Mouse (Mus musculus) MEL (cell line): ENCODE data around the gene Tead3. TPM values are rescaled to one million over a fixed set of nuclear protein-coding genes. Genes with fewer than 3 reads are reported as not detected.

ENCODE experiments used
- DNase-seq: peaks from one replicate; pipeline ENCODE4 v3.0.0; 2011; ENCODE audit warnings: low read depth, low spot score
- H3K27ac ChIP-seq: 2 replicates; pipeline ENCODE4 v1.5.1; 2012; ENCODE audit warnings: low read depth, mild to moderate bottlenecking, control low read depth, low read length, moderate library complexity; ENCODE audit not compliant: control insufficient read depth
- H3K27me3 ChIP-seq, 2 experiments: fragments of 150-350 bp in 1 of 2; sonication (generic) in 1 of 2; 2 replicates each; pipeline ENCODE4 v1.6.1; 2012; ENCODE audit warnings: low read length in 2 of 2, mild to moderate bottlenecking in 2 of 2, improper control_type of control experiment in 1 of 2, moderate library complexity in 1 of 2; ENCODE audit not compliant: insufficient read depth in 2 of 2, control insufficient read depth in 1 of 2
- H3K36me3 ChIP-seq, 2 experiments: 2 replicates each; pipeline ENCODE4 v1.6.1; 2012 to 2014; ENCODE audit warnings: low read length in 2 of 2, improper control_type of control experiment in 1 of 2, inconsistent platforms in 1 of 2, mild to moderate bottlenecking in 1 of 2; ENCODE audit not compliant: insufficient read depth in 2 of 2, control insufficient read depth in 1 of 2
- H3K4me1 ChIP-seq, 2 experiments: fragments of 150-350 bp in 1 of 2; sonication (generic) in 1 of 2; 2 replicates each; pipeline ENCODE4 v1.6.1; 2012; ENCODE audit warnings: low read length in 2 of 2, improper control_type of control experiment in 1 of 2, mild to moderate bottlenecking in 1 of 2; ENCODE audit not compliant: insufficient read depth in 2 of 2, control insufficient read depth in 1 of 2
- H3K4me3 ChIP-seq, 2 experiments: fragments of 150-350 bp in 1 of 2; sonication (generic) in 1 of 2; 2 replicates each; pipeline ENCODE4 v1.5.1; 2012; ENCODE audit warnings: low read depth in 2 of 2, low read length in 2 of 2, mild to moderate bottlenecking in 2 of 2, moderate library complexity in 2 of 2, control low read depth in 1 of 2, improper control_type of control experiment in 1 of 2; ENCODE audit not compliant: control insufficient read depth in 1 of 2, insufficient read depth in 1 of 2
- H3K79me2 ChIP-seq: 2 replicates; pipeline ENCODE4 v1.6.1; 2012; ENCODE audit warnings: mild to moderate bottlenecking, low read length, moderate library complexity; ENCODE audit not compliant: control insufficient read depth, poor library complexity, insufficient read depth
- H3K9ac ChIP-seq: 2 replicates; pipeline ENCODE4 v1.6.1; 2012; ENCODE audit warnings: low read depth, mild to moderate bottlenecking, control low read depth, low read length, moderate library complexity; ENCODE audit not compliant: control insufficient read depth, poor library complexity, severe bottlenecking
- H3K9me3 ChIP-seq: fragments of 150-350 bp; sonication (generic); replicated peaks from 2 replicates; pipeline ENCODE4 v1.6.1; 2012; ENCODE audit warnings: mild to moderate bottlenecking, low read length, improper control_type of control experiment, moderate library complexity; ENCODE audit not compliant: insufficient read depth
- BHLHE40 ChIP-seq: IDR thresholded peaks from 2 replicates; pipeline ENCODE4 v1.6.1; 2012; ENCODE audit warnings: low read depth, mild to moderate bottlenecking, inconsistent platforms, low read length, improper control_type of control experiment, borderline replicate concordance
- CHD1 ChIP-seq: IDR thresholded peaks from 2 replicates; pipeline ENCODE4 v1.6.1; 2012; ENCODE audit warnings: low read depth, mild to moderate bottlenecking, inconsistent platforms, low read length, improper control_type of control experiment
- CHD2 ChIP-seq: IDR thresholded peaks from 2 replicates; pipeline ENCODE4 v1.6.1; 2011; ENCODE audit warnings: low read length, improper control_type of control experiment
- CTCF ChIP-seq, 3 experiments: IDR thresholded peaks in 2 of 3; conservative IDR thresholded peaks in 1 of 3; 2 replicates each; pipeline ENCODE4 v1.5.1; 2011 to 2012; ENCODE audit warnings: low read length in 3 of 3, low read depth in 2 of 3, mild to moderate bottlenecking in 2 of 3, improper control_type of control experiment in 1 of 3, inconsistent platforms in 1 of 3, mixed read lengths in 1 of 3, moderate library complexity in 1 of 3; ENCODE audit not compliant: control insufficient read depth in 1 of 3, insufficient read depth in 1 of 3, poor library complexity in 1 of 3, severe bottlenecking in 1 of 3
- E2F4 ChIP-seq: IDR thresholded peaks from 2 replicates; pipeline ENCODE4 v1.6.1; 2011; ENCODE audit warnings: low read depth, low read length, improper control_type of control experiment, borderline replicate concordance
- ELF1 ChIP-seq: IDR thresholded peaks from 2 replicates; pipeline ENCODE4 v1.6.1; 2014; ENCODE audit warnings: low read depth, mild to moderate bottlenecking, inconsistent platforms, low read length, improper control_type of control experiment, moderate library complexity
- ETS1 ChIP-seq: IDR thresholded peaks from 2 replicates; pipeline ENCODE4 v1.6.1; 2012; ENCODE audit warnings: low read depth, mild to moderate bottlenecking, inconsistent platforms, low read length, improper control_type of control experiment, moderate library complexity
- HCFC1 ChIP-seq: IDR thresholded peaks from 2 replicates; pipeline ENCODE4 v1.6.1; 2012; ENCODE audit warnings: low read depth, mild to moderate bottlenecking, inconsistent platforms, low read length, improper control_type of control experiment, moderate library complexity
- KAT2A ChIP-seq: conservative IDR thresholded peaks from 2 replicates; pipeline ENCODE4 v1.6.1; 2012; ENCODE audit warnings: low read depth, low read length, improper control_type of control experiment, inconsistent platforms
- MAFK ChIP-seq: IDR thresholded peaks from 2 replicates; pipeline ENCODE4 v1.6.1; 2011; ENCODE audit warnings: low read depth, mild to moderate bottlenecking, low read length, improper control_type of control experiment, borderline replicate concordance
- MAX ChIP-seq: IDR thresholded peaks from 2 replicates; pipeline ENCODE4 v1.6.1; 2011; ENCODE audit warnings: low read length, improper control_type of control experiment
- MAZ ChIP-seq: IDR thresholded peaks from 2 replicates; pipeline ENCODE4 v1.6.1; 2012; ENCODE audit warnings: low read depth, mild to moderate bottlenecking, inconsistent platforms, low read length, improper control_type of control experiment
- MXI1 ChIP-seq: IDR thresholded peaks from 2 replicates; pipeline ENCODE4 v1.6.1; 2011; ENCODE audit warnings: mild to moderate bottlenecking, low read depth, low read length, improper control_type of control experiment
- MYB ChIP-seq: IDR thresholded peaks from 2 replicates; pipeline ENCODE4 v1.6.1; 2011; ENCODE audit warnings: mild to moderate bottlenecking, low read depth, low read length, improper control_type of control experiment
- NRF1 ChIP-seq: IDR thresholded peaks from 2 replicates; pipeline ENCODE4 v1.6.1; 2014; ENCODE audit warnings: low read depth, mild to moderate bottlenecking, inconsistent platforms, low read length, improper control_type of control experiment, moderate library complexity; ENCODE audit not compliant: poor library complexity, insufficient read depth, severe bottlenecking
- POLR2AphosphoS2 ChIP-seq: IDR thresholded peaks from 2 replicates; pipeline ENCODE4 v1.6.1; 2011; ENCODE audit warnings: low read length, improper control_type of control experiment
- POLR2AphosphoS5 ChIP-seq: IDR thresholded peaks from 2 replicates; pipeline ENCODE4 v1.6.1; 2012; ENCODE audit warnings: low read depth, borderline replicate concordance, mild to moderate bottlenecking, inconsistent platforms, low read length, moderate library complexity, mixed read lengths
- RAD21 ChIP-seq: IDR thresholded peaks from 2 replicates; pipeline ENCODE4 v1.6.1; 2011; ENCODE audit warnings: mild to moderate bottlenecking, low read depth, low read length, improper control_type of control experiment
- RCOR1 ChIP-seq: IDR thresholded peaks from 2 replicates; pipeline ENCODE4 v1.6.1; 2012; ENCODE audit warnings: low read depth, mild to moderate bottlenecking, inconsistent platforms, low read length, improper control_type of control experiment
- SIN3A ChIP-seq: IDR thresholded peaks from 2 replicates; pipeline ENCODE4 v1.6.1; 2012; ENCODE audit warnings: low read length, improper control_type of control experiment, inconsistent platforms
- SMC3 ChIP-seq: IDR thresholded peaks from 2 replicates; pipeline ENCODE4 v1.6.1; 2011; ENCODE audit warnings: low read depth, low read length, improper control_type of control experiment
- TAL1 ChIP-seq: IDR thresholded peaks from 2 replicates; pipeline ENCODE4 v1.6.1; 2012; ENCODE audit warnings: mild to moderate bottlenecking, inconsistent platforms, low read length, moderate library complexity, mixed read lengths
- TBP ChIP-seq: IDR thresholded peaks from 2 replicates; pipeline ENCODE4 v1.8.0; 2011; ENCODE audit warnings: low read depth, low read length, improper control_type of control experiment
- TCF12 ChIP-seq: IDR thresholded peaks from 2 replicates; pipeline ENCODE4 v1.6.1; 2014; ENCODE audit warnings: low read depth, mild to moderate bottlenecking, inconsistent platforms, low read length, improper control_type of control experiment, moderate library complexity
- USF2 ChIP-seq, 2 experiments: IDR thresholded peaks; 2 replicates each; pipeline ENCODE4 v1.6.1; 2011 to 2012; ENCODE audit warnings: improper control_type of control experiment in 2 of 2, low read length in 2 of 2, borderline replicate concordance in 1 of 2, inconsistent platforms in 1 of 2, low read depth in 1 of 2, mild to moderate bottlenecking in 1 of 2; ENCODE audit not compliant: insufficient read depth in 1 of 2
- ZC3H11A ChIP-seq: IDR thresholded peaks from 2 replicates; pipeline ENCODE4 v1.6.1; 2012; ENCODE audit warnings: low read depth, mild to moderate bottlenecking, inconsistent platforms, low read length, improper control_type of control experiment
- ZNF384 ChIP-seq: IDR thresholded peaks from 2 replicates; pipeline ENCODE4 v1.6.1; 2012; ENCODE audit warnings: low read depth, mild to moderate bottlenecking, inconsistent platforms, low read length, improper control_type of control experiment
- polyA plus RNA-seq, 2 experiments: library from polyadenylated mRNA; stranded (reverse) in 1 of 2; unstranded in 1 of 2; fragments of >175 nt in 1 of 2; fragments of >200 nt in 1 of 2; gene quantifications; 2 replicates each; pipeline versions ENCODE4 v1.2.1 to v1.2.4; 2012; ENCODE audit warnings: low replicate concordance in 2 of 2, low read depth in 1 of 2; ENCODE audit not compliant: insufficient read length in 2 of 2, insufficient read depth in 1 of 2, missing spikeins in 1 of 2
- total RNA-seq: library from RNA; depleted of rRNA; stranded (reverse); fragments of 300-350 nt; gene quantifications from 2 replicates; pipeline ENCODE4 v1.2.3, GENCODE M21; 2012

Tead3 gene
- total and polyA plus RNA-seq, 3 experiments = 0.73 to 4.1 TPM; not detected in 1

DNA sequence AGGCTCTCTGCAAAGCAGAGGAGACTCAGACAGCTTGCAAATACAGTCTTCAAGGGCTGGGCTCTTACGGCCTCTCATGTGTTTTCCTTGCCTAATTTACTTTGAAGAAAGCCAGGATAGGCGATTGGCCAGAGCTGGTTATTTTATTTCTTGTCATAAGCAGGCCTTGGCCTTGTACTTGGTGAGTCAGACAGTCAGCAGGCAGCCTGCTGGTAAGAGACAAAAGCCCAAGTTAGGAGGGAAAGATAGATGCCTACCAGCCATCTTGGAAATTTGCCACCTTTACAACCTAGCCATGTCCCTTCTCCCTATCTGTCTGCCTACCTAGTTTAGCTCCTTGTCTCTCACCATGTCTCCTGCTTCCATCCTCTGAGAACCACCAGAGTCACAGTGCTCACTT, 20.7 kb upstream of the Tead3 start (continued):
- TF ChIP-seq RCOR1 (no peak), MAFK (no peak), CHD1 (no peak), CHD2 (no peak)

DNA sequence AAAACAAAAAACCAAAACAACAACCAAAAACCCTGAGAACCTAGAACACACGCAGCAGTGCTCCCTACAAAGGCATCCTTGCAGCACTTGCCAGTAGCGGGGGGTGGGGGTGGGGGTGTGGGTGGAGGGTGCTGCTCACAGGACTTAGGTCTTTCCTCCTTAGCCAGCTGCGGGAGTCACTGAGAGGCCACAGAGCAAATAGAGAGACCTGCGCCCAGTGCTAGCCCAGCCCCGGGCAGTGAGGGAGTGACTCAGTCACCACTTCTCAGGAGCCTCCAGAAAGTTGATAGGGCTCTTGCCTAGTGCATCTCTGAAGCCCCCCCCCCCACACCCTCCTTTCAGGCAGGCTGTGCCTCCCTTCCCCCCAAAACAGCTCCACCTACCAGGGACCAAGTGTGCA, 18.4 kb upstream of the Tead3 start:
- TF ChIP-seq USF2 (IDR thresholded peaks at IDR 0.05; ENCODE audit: borderline replicate concordance in 1 of 2, insufficient read depth in 1 of 2, low read depth in 1 of 2, low read length in 2 of 2) (no peak), MYB (no peak), MAX (no peak), POLR2AphosphoS5 (no peak), TBP (no peak), NRF1 (no peak), POLR2AphosphoS2 (no peak), SMC3 (no peak)
- Histone ChIP-seq H3K9me3 (no peaks in the 10 kb centered on the region), H3K27ac (no peak overlapping the region)

DNA sequence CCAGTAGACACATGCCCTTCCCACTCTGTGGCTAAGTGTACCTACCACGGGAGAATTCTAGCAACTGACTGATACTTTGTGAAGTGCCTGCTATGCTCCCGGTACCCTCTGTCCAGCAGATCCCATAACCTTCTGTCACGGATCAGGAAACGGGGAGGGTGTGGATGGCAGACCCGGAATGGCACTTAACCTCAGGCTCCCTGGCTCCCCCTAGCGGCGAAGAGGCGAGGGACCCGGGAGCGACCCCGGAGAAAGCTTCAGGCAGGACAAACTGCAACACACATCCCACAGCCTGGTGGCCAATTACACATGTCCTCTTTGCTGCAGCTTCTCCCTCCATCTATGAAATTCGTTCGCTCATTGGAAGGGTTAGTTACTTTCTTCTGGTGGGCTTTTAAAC, 17.8 kb upstream of the Tead3 start:
- no peaks in the 10 kb centered on the region for H3K79me2 ChIP-seq
- peak overlapping the region; percentile 58 to 60 for H3K4me3 ChIP-seq
- H3K9me3 ChIP-seq = no peaks in the 10 kb centered on the region
- H3K9ac ChIP-seq = peak overlapping the region; percentile 59
- no peaks in the 10 kb centered on the region for H3K27me3 ChIP-seq
- H3K36me3 ChIP-seq = no peaks in the 10 kb centered on the region
- H3K4me1 ChIP-seq = peaks cover 0 to 4% of the 10 kb centered on the region in 2 experiments; a peak in 1 of 4 replicates
- DNase-seq = peak; percentile 88
- no peak for TF ChIP-seq BHLHE40
- no peak for TF ChIP-seq MAFK
- TF ChIP-seq KAT2A = no peak
- peak; percentile 71 for TF ChIP-seq MAZ
- TF ChIP-seq ZC3H11A = peak; percentile 56
- TF ChIP-seq HCFC1 = no peak
- 0 out of 2 replicates have a peak, but pooled peaks have one; percentile 23 for TF ChIP-seq TCF12
- no peak for TF ChIP-seq TAL1
- TF ChIP-seq SMC3 = peak; percentile 72
- TF ChIP-seq ZNF384 = 0 out of 2 replicates have a peak, but pooled peaks have one; percentile 27
- no peak for TF ChIP-seq RCOR1
- no peak for TF ChIP-seq E2F4
- TF ChIP-seq RAD21 = peak; percentile 52
- no peak for TF ChIP-seq MYB
- no peak for TF ChIP-seq POLR2AphosphoS5
- peak; percentile 33; the same call in 1 of the 2 replicates for TF ChIP-seq MXI1
- TF ChIP-seq MAX = 0 out of 2 replicates have a peak, but pooled peaks have one; percentile 28
- no peak for TF ChIP-seq ETS1
- TF ChIP-seq ELF1 = peak; percentile 61
- peak; percentile 92 to 98 (median 97) for TF ChIP-seq CTCF (IDR thresholded peaks at IDR 0.05 in 2 of 3, conservative IDR thresholded peaks at IDR 0.05 in 1 of 3; ENCODE audit: control insufficient read depth in 1 of 3, insufficient read depth in 1 of 3, low read depth in 2 of 3, low read length in 3 of 3, poor library complexity in 1 of 3, severe bottlenecking in 1 of 3)
- no peak; the same call in 1 of the 2 replicates for TF ChIP-seq SIN3A
- no peak overlapping the region for H3K27ac ChIP-seq

More for the DNA sequence above, 18.4 kb upstream of the Tead3 start:
- Histone ChIP-seq H3K79me2 (no peaks in the 10 kb centered on the region), H3K9ac (no peak overlapping the region), H3K4me1 (peaks cover 0 to 6% of the 10 kb centered on the region in 2 experiments; a peak in 2 of 4 replicates), H3K36me3 (0 out of 4 replicates have a peak, but pooled peaks cover 0 to under 1% of the 10 kb centered on the region in 2 experiments), H3K27me3 (no peaks in the 10 kb centered on the region), H3K4me3 (no peak overlapping the region)
- DNase-seq = no peak
